Mouse (Mus musculus): Measurements from ENCODE around the gene Prok2. TPM values are rescaled to one million over a fixed set of nuclear protein-coding genes. Genes with fewer than 3 reads are reported as not detected.
A peak's percentile ranks its signal among the peaks of the same experiment; 100 is the strongest.

Prok2 gene
- polyA plus RNA-seq, 1 experiment from 2014 or later: 2.8 TPM

- Histone ChIP-seq H3K4me1 (peaks cover 28% of the 10 kb centered on the region), H3K4me2 (peak within 1 kb of the TSS; percentile 93), H3K4me3 (peak within 1 kb of the TSS; percentile 71), H3K27me3 (0 out of 2 replicates have a peak, but pooled peaks cover 3% of the 10 kb centered on the region), H3K9ac (peak within 1 kb of the TSS; percentile 68), H3K9me3 (no peaks in the 10 kb centered on the region), H3K27ac (peak within 1 kb of the TSS; percentile 47; the same call in 1 of the 2 replicates), H3K36me3 (no peaks in the 10 kb centered on the region)
- under 1% methylated on average over 70 of the region's 75 CpGs for WGBS
- peak; percentile 60; the same call in 1 of the 2 replicates for ATAC-seq (ENCODE audit: insufficient number of reproducible peaks, low FRiP score, low TSS enrichment, low read depth)
Observed at GRCm38 (mm10) chr6:99666318-99667171, 59.6 kb downstream of the Prok2 start, which contains the start of the genes Eif4e3 and Gm20696. Gene Eif4e3, minus strand, starts transcription at chr6:99666771. Gene Gm20696, minus strand, starts transcription at chr6:99666797.

GRCm38 (mm10) chr6:99665457-99666317 lies 60.5 kb downstream of the Prok2 start:
- peak overlapping the region; percentile 68 for H3K9ac ChIP-seq
- H3K4me3 ChIP-seq: peak overlapping the region; percentile 71
- 22% methylated on average over 16 of the region's 16 CpGs for WGBS
- peaks cover 28% of the 10 kb centered on the region for H3K4me1 ChIP-seq
- no peaks in the 10 kb centered on the region for H3K9me3 ChIP-seq
- H3K36me3 ChIP-seq: no peaks in the 10 kb centered on the region
- H3K4me2 ChIP-seq: peak overlapping the region; percentile 93
- ATAC-seq (ENCODE audit: insufficient number of reproducible peaks, low FRiP score, low TSS enrichment, low read depth): no peak
- 0 out of 2 replicates have a peak, but pooled peaks cover 3% of the 10 kb centered on the region for H3K27me3 ChIP-seq
- H3K27ac ChIP-seq: no peak overlapping the region

- H3K9me3 ChIP-seq: no peaks in the 10 kb centered on the region
- no peak overlapping the region for H3K4me3 ChIP-seq
- H3K27me3 ChIP-seq: no peaks in the 10 kb centered on the region
- 71% methylated on average over 8 of the region's 8 CpGs for WGBS
- no peak overlapping the region for H3K27ac ChIP-seq
- no peak overlapping the region for H3K9ac ChIP-seq
- H3K4me1 ChIP-seq: peaks cover 28% of the 10 kb centered on the region
- H3K4me2 ChIP-seq: no peak overlapping the region
- ATAC-seq (ENCODE audit: insufficient number of reproducible peaks, low FRiP score, low TSS enrichment, low read depth): no peak
- no peaks in the 10 kb centered on the region for H3K36me3 ChIP-seq
Observed at GRCm38 (mm10) chr6:99663232-99663631, 63.0 kb downstream of the Prok2 start.

Other genes with a start within 250 kb of the Prok2 start
- gene Foxp1, start 203.7 kb downstream of the Prok2 start, polyA plus RNA-seq (2015; fragmentation: Nextera tagmentation; extraction: Ambion mirVana): 119 and 142 TPM in 2 replicates
- gene Eif4e3, start 59.6 kb downstream of the Prok2 start, polyA plus RNA-seq (2015; fragmentation: Nextera tagmentation; extraction: Ambion mirVana): 12.2 and 12.9 TPM in 2 replicates
- gene Gm20696, start 59.6 kb downstream of the Prok2 start, polyA plus RNA-seq (2015; fragmentation: Nextera tagmentation; extraction: Ambion mirVana): 3.9 and 4.2 TPM in 2 replicates
- gene Gpr27, start 33.7 kb downstream of the Prok2 start, polyA plus RNA-seq (2015; fragmentation: Nextera tagmentation; extraction: Ambion mirVana): 5.0 and 6.5 TPM in 2 replicates

Measured in limb, embryonic 15.5 days (tissue).